Mouse (Mus musculus): ENCODE measurements at regions not wholly inside any gene's neighbourhood (a gene's known extent, or its start where the extent isn't known, plus 50 kb on each side); places are given as distances from the start of the nearest gene placed in this dataset.
A peak's percentile ranks its signal among the peaks of the same experiment; 100 is the strongest.
"Not testable (repeated sequence)": the region's sequence is repeated elsewhere in the genome, so short reads cannot be mapped to it uniquely, and the experiment has no call there.

DNA sequence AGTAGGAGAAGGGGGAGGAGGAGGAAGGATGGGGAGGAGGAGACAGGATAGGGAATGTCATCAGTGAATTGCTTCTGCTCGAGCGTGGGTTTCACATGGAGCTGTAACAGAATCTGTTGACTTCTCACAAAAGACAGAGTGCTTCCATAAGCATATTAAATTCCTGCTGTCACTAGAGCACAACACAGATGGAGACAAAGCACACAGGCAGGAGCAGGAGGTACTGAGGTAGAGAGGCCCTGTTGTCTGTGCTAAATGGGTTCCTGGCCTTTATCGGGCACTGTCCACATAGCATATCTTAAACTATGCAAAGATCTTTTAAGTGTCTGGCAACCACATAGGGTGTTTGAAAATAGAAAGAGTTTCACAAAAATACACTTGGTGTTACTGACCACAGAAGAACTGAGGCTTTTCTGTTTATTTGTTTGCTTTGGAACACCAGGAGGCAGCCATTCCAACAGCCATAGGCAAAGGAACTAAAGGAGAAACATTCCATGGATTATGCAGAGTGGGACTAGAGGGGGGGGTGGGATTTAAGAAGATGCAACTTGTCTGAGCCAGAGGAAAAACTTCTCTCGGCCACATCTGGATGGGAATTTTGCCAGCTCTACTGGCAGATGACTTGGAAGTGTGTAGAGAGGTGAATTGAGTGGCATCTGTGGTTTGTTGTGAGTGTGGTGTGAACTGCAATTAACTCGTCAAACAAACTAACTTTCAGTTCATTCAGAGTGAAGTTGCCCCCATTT, 139.4 kb upstream of the Tmc3 start:
- Histone ChIP-seq H3K9me3 (no peaks in the 10 kb centered on the region), H3K27ac (peak overlapping the region; percentile 90), H3K4me3 (no peak overlapping the region), H3K9ac (no peak overlapping the region), H3K4me1 (peaks cover 21% of the 10 kb centered on the region), H3K36me3 (no peaks in the 10 kb centered on the region), H3K4me2 (no peak overlapping the region), H3K27me3 (no peaks in the 10 kb centered on the region)
- WGBS, result 29% methylated on average over 5 of the region's 5 CpGs
- ATAC-seq (ENCODE audit: insufficient number of reproducible peaks, low FRiP score, low TSS enrichment, low read depth), result no peak

DNA sequence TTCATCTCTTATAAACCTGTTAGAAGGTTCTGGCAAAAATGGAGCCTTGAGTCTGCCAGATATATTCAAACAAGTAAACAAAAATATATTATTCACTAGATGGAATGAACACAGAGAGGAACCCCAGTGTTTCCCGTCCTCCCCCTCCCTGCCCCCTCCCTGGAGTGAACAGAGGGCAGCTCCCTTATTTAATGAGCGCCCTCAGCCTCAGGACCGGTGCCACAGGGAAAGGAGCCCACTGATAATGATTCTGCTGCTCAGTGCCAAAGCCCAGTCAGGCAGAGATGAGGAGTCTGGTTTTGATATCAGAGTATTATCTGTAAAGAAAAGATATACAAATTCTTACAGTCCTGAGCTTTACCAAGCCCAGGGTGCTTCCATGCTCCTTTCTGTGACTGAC, 134.4 kb upstream of the Tmc3 start:
- WGBS, result 51% methylated on average over 3 of the region's 3 CpGs

DNA sequence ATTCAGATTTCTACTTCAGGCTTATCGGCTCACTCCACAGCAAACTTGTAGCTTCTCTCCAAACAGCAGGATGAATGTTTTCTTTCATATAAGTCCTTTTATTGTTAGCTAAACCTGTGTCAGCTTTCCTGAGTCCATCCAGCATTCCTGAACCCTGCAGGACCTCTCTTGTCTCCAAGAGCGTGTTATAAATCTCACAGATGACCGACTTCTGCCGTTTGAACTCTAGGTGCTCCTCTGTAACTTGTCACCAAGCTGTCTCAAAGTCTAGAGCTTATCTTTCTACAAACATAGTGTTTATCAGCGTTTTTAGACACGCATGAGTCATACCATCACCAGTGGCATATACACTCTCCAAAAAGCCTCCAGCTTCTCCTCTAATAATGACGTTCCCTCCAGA, 132.4 kb upstream of the Tmc3 start:
- no peak overlapping the region for H3K9ac ChIP-seq
- H3K9me3 ChIP-seq, result no peaks in the 10 kb centered on the region
- no peak overlapping the region for H3K27ac ChIP-seq
- no peak overlapping the region for H3K4me3 ChIP-seq
- peaks cover 3% of the 10 kb centered on the region; the same call in 1 of the 2 replicates for H3K4me1 ChIP-seq
- H3K4me2 ChIP-seq, result no peak overlapping the region
- no peaks in the 10 kb centered on the region for H3K36me3 ChIP-seq
- H3K27me3 ChIP-seq, result no peaks in the 10 kb centered on the region
- no peak for ATAC-seq (ENCODE audit: insufficient number of reproducible peaks, low FRiP score, low TSS enrichment, low read depth)
- 28% methylated on average over 7 of the region's 7 CpGs for WGBS

More for the DNA sequence above, 134.4 kb upstream of the Tmc3 start:
- Histone ChIP-seq H3K36me3 (no peaks in the 10 kb centered on the region), H3K4me1 (peaks cover 8% of the 10 kb centered on the region), H3K4me3 (no peak overlapping the region), H3K9me3 (no peaks in the 10 kb centered on the region), H3K27me3 (no peaks in the 10 kb centered on the region), H3K9ac (no peak overlapping the region), H3K4me2 (no peak overlapping the region), H3K27ac (no peak overlapping the region)
- no peak for ATAC-seq (ENCODE audit: insufficient number of reproducible peaks, low FRiP score, low TSS enrichment, low read depth)

DNA sequence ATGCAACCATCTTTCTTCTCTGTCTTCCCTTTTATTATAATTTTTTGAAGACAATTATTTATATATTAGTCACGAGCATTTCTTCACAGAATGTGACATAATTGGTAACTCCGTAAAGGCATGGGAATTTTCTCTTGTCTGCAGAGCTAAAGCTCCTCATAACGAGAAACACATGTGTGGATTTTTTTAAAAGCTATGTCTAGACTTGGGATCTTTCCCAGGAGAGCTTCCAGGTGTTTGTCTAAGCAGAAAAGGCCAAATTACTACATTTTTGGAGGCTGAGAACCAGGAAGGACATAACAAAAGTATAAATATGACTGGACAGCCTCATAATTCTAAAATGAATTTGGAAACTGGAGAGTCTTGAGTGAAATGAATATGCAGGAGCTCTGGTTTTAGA, 125.2 kb upstream of the Tmc3 start:
- 19% methylated on average over 3 of the region's 3 CpGs for WGBS
- Histone ChIP-seq H3K27me3 (no peaks in the 10 kb centered on the region), H3K9ac (no peak overlapping the region), H3K4me2 (no peak overlapping the region), H3K27ac (peak overlapping the region; percentile 33), H3K4me3 (no peak overlapping the region), H3K9me3 (no peaks in the 10 kb centered on the region), H3K36me3 (no peaks in the 10 kb centered on the region), H3K4me1 (0 out of 2 replicates have a peak, but pooled peaks cover 3% of the 10 kb centered on the region)
- no peak for ATAC-seq (ENCODE audit: insufficient number of reproducible peaks, low FRiP score, low TSS enrichment, low read depth)

DNA sequence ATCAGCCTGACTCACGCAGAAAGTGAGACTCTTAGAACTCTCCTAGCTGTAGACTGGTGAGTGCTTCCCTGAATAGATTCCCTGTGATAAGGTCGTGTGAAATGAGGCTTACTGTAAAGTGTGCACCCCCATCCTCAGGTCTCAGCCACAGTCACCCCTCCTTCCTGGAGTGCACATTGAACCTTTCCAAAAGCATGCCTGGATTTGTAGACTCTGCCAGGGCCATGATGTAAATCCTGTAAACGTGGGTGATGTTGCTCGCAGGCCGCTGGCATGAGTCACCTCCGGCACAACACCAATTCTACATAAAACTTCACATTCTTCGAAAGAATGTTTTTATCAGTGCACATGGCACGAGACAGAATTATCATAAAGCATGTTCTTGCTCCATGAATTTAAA, 117.7 kb upstream of the Tmc3 start:
- 33% methylated on average over 8 of the region's 8 CpGs for WGBS
- H3K9ac ChIP-seq, result no peak overlapping the region
- H3K4me2 ChIP-seq, result no peak overlapping the region
- no peaks in the 10 kb centered on the region for H3K9me3 ChIP-seq
- no peak for ATAC-seq (ENCODE audit: insufficient number of reproducible peaks, low FRiP score, low TSS enrichment, low read depth)
- H3K36me3 ChIP-seq, result no peaks in the 10 kb centered on the region
- no peaks in the 10 kb centered on the region for H3K27me3 ChIP-seq
- no peak overlapping the region for H3K4me3 ChIP-seq
- no peak overlapping the region for H3K27ac ChIP-seq
- H3K4me1 ChIP-seq, result peaks cover 4% of the 10 kb centered on the region; the same call in 1 of the 2 replicates

DNA sequence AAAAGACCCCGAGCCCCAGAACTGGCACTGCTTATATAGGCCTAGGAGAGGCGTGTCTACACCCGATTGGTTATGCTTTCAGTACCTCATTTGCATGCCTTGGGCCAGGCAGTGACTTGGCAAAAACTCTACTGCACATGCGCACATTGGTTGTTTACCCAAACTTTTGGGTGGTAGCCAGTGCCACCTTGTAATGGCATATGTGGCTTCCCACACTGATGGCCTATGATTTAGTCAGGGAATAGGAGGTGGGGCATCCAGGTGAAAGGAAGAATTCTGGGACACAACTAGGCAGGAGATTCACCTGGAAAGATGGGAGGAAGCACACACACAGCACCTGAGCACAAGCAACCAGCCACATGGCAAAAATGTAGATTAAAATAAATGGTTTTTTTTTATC, 114.9 kb upstream of the Tmc3 start:
- not testable (repeated sequence) for ATAC-seq (ENCODE audit: insufficient number of reproducible peaks, low FRiP score, low TSS enrichment, low read depth); H3K4me2 ChIP-seq; H3K4me1 ChIP-seq; H3K9ac ChIP-seq; H3K4me3 ChIP-seq; H3K36me3 ChIP-seq; H3K27me3 ChIP-seq; H3K9me3 ChIP-seq; H3K27ac ChIP-seq
- 86% methylated on average over 4 of the region's 4 CpGs for WGBS

DNA sequence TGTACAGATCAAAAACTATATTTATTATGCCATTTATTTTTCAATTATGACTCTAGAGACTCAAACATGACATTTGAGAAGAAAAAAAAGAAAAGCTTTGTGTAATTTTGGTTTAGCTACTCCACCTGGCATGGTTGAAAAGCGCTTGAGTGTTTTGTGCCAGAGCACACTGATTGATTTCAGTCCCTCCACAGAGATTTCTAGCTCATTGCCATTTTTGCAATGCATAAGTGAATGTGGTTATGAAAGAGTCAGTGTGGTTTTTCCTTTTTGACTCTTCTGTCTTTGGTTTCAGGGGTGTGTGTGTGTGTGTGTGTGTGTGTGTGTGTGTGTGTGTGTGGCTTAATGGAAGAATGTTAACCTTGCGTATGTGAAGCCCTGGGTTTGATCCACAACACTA, 113.6 kb upstream of the Tmc3 start:
- 58% methylated on average over 2 of the region's 2 CpGs for WGBS
- Histone ChIP-seq H3K9me3 (no peaks in the 10 kb centered on the region), H3K27ac (no peak overlapping the region), H3K36me3 (no peaks in the 10 kb centered on the region), H3K9ac (no peak overlapping the region), H3K4me3 (no peak overlapping the region), H3K27me3 (no peaks in the 10 kb centered on the region), H3K4me1 (peaks cover 21% of the 10 kb centered on the region), H3K4me2 (no peak overlapping the region)
- no peak for ATAC-seq (ENCODE audit: insufficient number of reproducible peaks, low FRiP score, low TSS enrichment, low read depth)

DNA sequence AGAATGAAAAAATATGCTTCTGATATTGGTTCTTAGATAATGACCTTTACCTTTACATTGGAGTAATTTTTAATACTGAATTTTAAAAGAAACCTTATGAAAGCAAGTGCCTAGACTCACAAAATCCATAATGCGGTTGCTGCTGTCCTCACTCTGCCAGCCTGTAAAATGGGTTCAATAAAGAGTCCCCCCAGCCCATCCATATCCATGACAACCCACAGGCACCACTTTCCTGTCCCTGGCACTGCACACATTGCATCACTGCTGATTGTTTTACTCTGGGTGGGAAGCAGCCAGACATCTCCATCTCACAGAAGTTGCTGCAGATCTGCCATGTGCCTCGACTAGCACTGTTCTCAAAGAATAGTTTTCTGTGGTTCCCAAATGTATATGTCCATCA, 110.3 kb upstream of the Tmc3 start:
- peaks cover 38% of the 10 kb centered on the region for H3K4me1 ChIP-seq
- H3K36me3 ChIP-seq, result no peaks in the 10 kb centered on the region
- peak overlapping the region; percentile 87 for H3K27ac ChIP-seq
- no peak for ATAC-seq (ENCODE audit: insufficient number of reproducible peaks, low FRiP score, low TSS enrichment, low read depth)
- no peak overlapping the region for H3K9ac ChIP-seq
- no peak overlapping the region for H3K4me3 ChIP-seq
- H3K9me3 ChIP-seq, result no peaks in the 10 kb centered on the region
- no peaks in the 10 kb centered on the region for H3K27me3 ChIP-seq
- no peak overlapping the region for H3K4me2 ChIP-seq
- WGBS, result 74% methylated on average over 2 of the region's 2 CpGs

DNA sequence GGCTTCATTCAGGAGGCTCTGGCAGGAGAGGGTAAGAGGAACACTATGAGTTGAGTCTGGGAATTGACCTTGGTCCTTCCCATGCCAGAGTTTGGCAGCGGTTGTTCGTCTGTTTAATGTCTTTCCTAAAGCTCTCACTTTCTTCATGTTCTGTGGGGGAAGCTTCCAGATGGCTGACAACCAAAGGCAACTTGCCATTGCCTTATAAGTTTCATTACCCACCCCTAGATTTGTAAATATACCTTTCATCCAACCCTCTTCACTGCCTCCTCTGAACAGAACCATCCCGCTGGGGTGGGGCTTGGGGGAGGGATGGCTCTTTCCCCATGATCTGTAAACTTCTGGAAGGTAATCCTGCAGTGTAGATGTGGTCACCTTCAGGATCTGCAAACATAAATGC, 109.7 kb upstream of the Tmc3 start:
- Histone ChIP-seq H3K27me3 (no peaks in the 10 kb centered on the region), H3K9ac (no peak overlapping the region), H3K4me2 (peak overlapping the region; percentile 26; the same call in 1 of the 2 replicates), H3K36me3 (no peaks in the 10 kb centered on the region), H3K4me1 (peaks cover 38% of the 10 kb centered on the region), H3K4me3 (no peak overlapping the region), H3K27ac (peak overlapping the region; percentile 87), H3K9me3 (no peaks in the 10 kb centered on the region)
- ATAC-seq (ENCODE audit: insufficient number of reproducible peaks, low FRiP score, low TSS enrichment, low read depth), result peak; percentile 62
- WGBS, result 29% methylated on average over 3 of the region's 3 CpGs

DNA sequence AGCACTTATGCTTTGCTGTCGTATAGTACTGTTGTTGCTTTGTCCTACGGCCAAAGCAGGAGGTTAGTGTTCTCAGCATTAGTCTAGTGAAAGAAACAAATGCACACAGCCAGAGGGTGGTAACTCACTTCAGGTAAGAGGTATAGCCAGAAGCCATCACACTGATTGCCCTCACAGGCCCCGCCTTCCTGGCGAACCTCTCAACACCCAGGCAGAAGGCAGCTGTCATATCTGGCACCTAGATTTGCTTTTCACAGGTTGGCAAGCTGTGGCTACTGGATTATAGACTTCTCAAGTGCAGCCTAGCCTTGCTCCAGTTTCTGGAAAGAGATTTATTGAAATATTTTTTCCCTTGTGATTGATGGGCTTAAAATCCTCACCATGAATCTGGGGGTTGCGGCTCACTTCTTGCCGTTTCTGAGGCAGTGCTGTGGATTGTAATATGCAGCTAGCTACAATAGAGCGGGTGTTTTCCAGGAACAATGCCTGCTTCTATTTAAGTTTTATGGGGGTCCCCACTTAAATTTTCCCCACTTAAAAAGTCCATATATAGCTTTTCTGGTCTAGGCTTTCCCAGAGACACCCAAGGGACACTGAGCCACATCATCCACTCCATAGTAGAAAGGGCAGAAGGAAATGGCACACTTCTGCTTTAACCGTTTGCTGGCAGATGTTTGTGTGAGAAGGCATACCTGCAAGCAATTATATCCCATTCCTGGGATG, 109.1 kb upstream of the Tmc3 start:
- 21% methylated on average over 8 of the region's 8 CpGs for WGBS
- no peaks in the 10 kb centered on the region for H3K9me3 ChIP-seq
- no peak overlapping the region for H3K4me3 ChIP-seq
- H3K4me2 ChIP-seq, result peak overlapping the region; percentile 26; the same call in 1 of the 2 replicates
- H3K36me3 ChIP-seq, result no peaks in the 10 kb centered on the region
- no peaks in the 10 kb centered on the region for H3K27me3 ChIP-seq
- peaks cover 38% of the 10 kb centered on the region for H3K4me1 ChIP-seq
- ATAC-seq (ENCODE audit: insufficient number of reproducible peaks, low FRiP score, low TSS enrichment, low read depth), result peak; percentile 77
- no peak overlapping the region for H3K9ac ChIP-seq
- H3K27ac ChIP-seq, result peak overlapping the region; percentile 87

DNA sequence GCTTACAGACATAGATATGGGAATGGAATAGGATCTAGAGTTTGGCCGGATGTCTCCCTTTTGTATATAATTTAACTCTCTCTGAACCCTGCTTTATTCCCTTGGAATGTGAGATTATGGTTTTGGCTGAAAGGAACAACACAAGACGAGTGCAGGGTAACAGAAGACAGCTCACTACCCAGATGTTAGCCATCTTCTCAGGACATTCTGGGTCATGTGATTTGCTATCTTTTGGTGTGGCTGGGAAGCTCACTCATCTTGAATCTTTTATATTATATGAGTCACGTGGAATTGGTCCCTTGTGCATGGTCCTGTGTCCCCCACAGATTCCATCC, 108.6 kb upstream of the Tmc3 start:
- 30% methylated on average over 3 of the region's 3 CpGs for WGBS
- peaks cover 38% of the 10 kb centered on the region for H3K4me1 ChIP-seq
- ATAC-seq (ENCODE audit: insufficient number of reproducible peaks, low FRiP score, low TSS enrichment, low read depth), result no peak
- H3K4me3 ChIP-seq, result no peak overlapping the region
- H3K27ac ChIP-seq, result peak overlapping the region; percentile 87
- H3K27me3 ChIP-seq, result no peaks in the 10 kb centered on the region
- no peaks in the 10 kb centered on the region for H3K9me3 ChIP-seq
- no peak overlapping the region for H3K9ac ChIP-seq
- H3K36me3 ChIP-seq, result no peaks in the 10 kb centered on the region
- H3K4me2 ChIP-seq, result no peak overlapping the region

DNA sequence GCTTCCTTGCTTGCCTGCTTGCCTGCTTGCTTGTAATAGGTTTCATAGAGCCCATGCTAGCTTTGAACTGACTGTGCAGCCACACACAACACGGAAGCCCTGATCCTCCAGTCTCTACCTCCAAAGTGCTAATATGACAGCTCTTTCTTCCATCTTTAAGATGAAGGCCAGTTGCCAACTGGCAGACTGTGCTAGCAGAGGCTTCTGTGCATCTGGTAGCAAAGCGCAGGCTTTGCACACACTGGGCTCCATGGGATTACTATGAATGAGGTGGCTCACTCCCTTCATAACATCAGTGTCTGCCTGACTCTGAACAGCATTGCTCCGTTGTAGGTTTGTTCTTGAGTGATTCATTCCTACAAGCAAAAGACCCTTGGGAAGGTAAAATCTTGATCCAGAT, 107.9 kb upstream of the Tmc3 start:
- ATAC-seq (ENCODE audit: insufficient number of reproducible peaks, low FRiP score, low TSS enrichment, low read depth), result no peak
- no peak overlapping the region for H3K9ac ChIP-seq
- peaks cover 43% of the 10 kb centered on the region for H3K4me1 ChIP-seq
- H3K36me3 ChIP-seq, result no peaks in the 10 kb centered on the region
- H3K4me2 ChIP-seq, result no peak overlapping the region
- WGBS, result 34% methylated on average over 3 of the region's 3 CpGs
- no peak overlapping the region for H3K4me3 ChIP-seq
- peak overlapping the region; percentile 87 for H3K27ac ChIP-seq
- H3K9me3 ChIP-seq, result no peaks in the 10 kb centered on the region
- H3K27me3 ChIP-seq, result no peaks in the 10 kb centered on the region
